In genomic region chr11:34814319-34814718, GRCm38 (mm10) we compare ENCODE assay signal across 17 mouse cellular contexts. TPM values are rescaled to one million over a fixed set of nuclear protein-coding genes. Genes with fewer than 3 reads are reported as not detected.
DNase-seq lines count a peak whose midpoint lies in the region; ATAC-seq and TF ChIP-seq lines count a peak whose summit lies in the region.
"Had no signal": no experiment of that assay in that cellular context is flagged by ENCODE, and none has a peak within 500 bp of the region (broad histone marks: within the 10 kb centered on the region; RNA-seq: fewer than 3 reads in every experiment).

No protein-coding gene starts in this region.

- H3K4me3 ChIP-seq in forebrain, embryonic 15.5 days, result no peak overlapping the region
- no peak overlapping the region for H3K4me3 ChIP-seq in forebrain, postnatal 0 days (ENCODE audit: low read depth, low read length)
- H3K4me3 ChIP-seq in hindbrain, embryonic 15.5 days, result no peak overlapping the region
- H3K4me3 ChIP-seq in hindbrain, embryonic 14.5 days (replicated peaks; ENCODE audit: low read length), result no peak overlapping the region
- H3K4me3 ChIP-seq: embryonic facial prominence, embryonic 13.5 days; embryonic facial prominence, embryonic 15.5 days; erythroblast, embryonic 14.5 days; forebrain, embryonic 10.5 days had no signal

- peak; percentile 41; the same call in 1 of the 2 replicates for ATAC-seq in forebrain, embryonic 15.5 days (replicated peaks)
- no peak for ATAC-seq in forebrain, postnatal 0 days
- ATAC-seq in hindbrain, embryonic 15.5 days (ENCODE audit: low FRiP score, low read depth), result peak; percentile 61
- no peak for ATAC-seq in hindbrain, embryonic 14.5 days (ENCODE audit: low FRiP score)

- 82% methylated on average over 6 of the region's 6 CpGs for WGBS in forebrain, embryonic 15.5 days
- 84% methylated on average over 6 of the region's 6 CpGs for WGBS in forebrain, postnatal 0 days
- 77% methylated on average over 6 of the region's 6 CpGs for WGBS in hindbrain, embryonic 15.5 days
- 79% methylated on average over 6 of the region's 6 CpGs for WGBS in hindbrain, embryonic 14.5 days

- no peak overlapping the region for H3K4me2 ChIP-seq in forebrain, embryonic 15.5 days (replicated peaks)
- no peak overlapping the region for H3K4me2 ChIP-seq in forebrain, postnatal 0 days (ENCODE audit: low read depth)
- H3K4me2 ChIP-seq in hindbrain, embryonic 15.5 days, result no peak overlapping the region
- H3K4me2 ChIP-seq in hindbrain, embryonic 14.5 days (replicated peaks), result no peak overlapping the region
- H3K4me2 ChIP-seq: embryonic facial prominence, embryonic 13.5 days; embryonic facial prominence, embryonic 15.5 days had no signal

- no peak for TF ChIP-seq CTCF in forebrain, postnatal 0 days (IDR thresholded peaks at IDR 0.05; ENCODE audit: low read depth)

- H3K27ac ChIP-seq in forebrain, embryonic 15.5 days (replicated peaks), result no peak overlapping the region
- no peak overlapping the region for H3K27ac ChIP-seq in forebrain, postnatal 0 days (ENCODE audit: low read depth, low read length)
- no peak overlapping the region for H3K27ac ChIP-seq in hindbrain, embryonic 15.5 days (replicated peaks)
- no peak overlapping the region for H3K27ac ChIP-seq in hindbrain, embryonic 14.5 days
- H3K27ac ChIP-seq: embryonic facial prominence, embryonic 13.5 days; embryonic facial prominence, embryonic 15.5 days; forebrain, embryonic 10.5 days had no signal

- H3K4me1 ChIP-seq in forebrain, embryonic 15.5 days, result no peaks in the 10 kb centered on the region
- no peaks in the 10 kb centered on the region for H3K4me1 ChIP-seq in forebrain, postnatal 0 days (ENCODE audit: insufficient read depth)
- H3K4me1 ChIP-seq in hindbrain, embryonic 15.5 days (replicated peaks), result no peaks in the 10 kb centered on the region
- H3K4me1 ChIP-seq in hindbrain, embryonic 14.5 days (replicated peaks; ENCODE audit: control insufficient read depth, insufficient read depth, low read length), result no peaks in the 10 kb centered on the region
- H3K4me1 ChIP-seq: embryonic facial prominence, embryonic 13.5 days; embryonic facial prominence, embryonic 15.5 days; forebrain, embryonic 10.5 days had no signal

- H3K9ac ChIP-seq in forebrain, embryonic 15.5 days (replicated peaks), result no peak overlapping the region
- H3K9ac ChIP-seq in forebrain, postnatal 0 days, result no peak overlapping the region
- no peak overlapping the region for H3K9ac ChIP-seq in hindbrain, embryonic 15.5 days
- no peak overlapping the region for H3K9ac ChIP-seq in hindbrain, embryonic 14.5 days
- H3K9ac ChIP-seq: embryonic facial prominence, embryonic 13.5 days; embryonic facial prominence, embryonic 15.5 days had no signal

- no peak for DNase-seq in forebrain, postnatal 0 days
- no peak for DNase-seq in hindbrain, embryonic 14.5 days (ENCODE audit: low spot score)
- DNase-seq in induced T-regulatory cell, adult 2 months (ENCODE audit: low read depth), result peak; percentile 25
- DNase-seq in layer of hippocampus, postnatal 25 days (ENCODE audit: extremely low spot score in 1 of 2, low spot score in 1 of 2), result no peak
- DNase-seq: adrenal gland, adult 2 months; adrenal gland, postnatal 10 days; adrenal gland, postnatal 25 days; cerebellum, adult 11 months; cerebellum, adult 8-10 months; cerebellum, adult 9-11 months; cerebellum, postnatal 36 days had no signal

- peaks cover 13% of the 10 kb centered on the region for H3K36me3 ChIP-seq in forebrain, embryonic 15.5 days
- no peaks in the 10 kb centered on the region for H3K36me3 ChIP-seq in forebrain, postnatal 0 days (ENCODE audit: insufficient read depth)
- no peaks in the 10 kb centered on the region for H3K36me3 ChIP-seq in hindbrain, embryonic 15.5 days
- no peaks in the 10 kb centered on the region for H3K36me3 ChIP-seq in hindbrain, embryonic 14.5 days (replicated peaks; ENCODE audit: control insufficient read depth, insufficient read depth)

- no peaks in the 10 kb centered on the region for H3K27me3 ChIP-seq in forebrain, embryonic 15.5 days
- H3K27me3 ChIP-seq in forebrain, postnatal 0 days (ENCODE audit: insufficient read depth, low read length), result no peaks in the 10 kb centered on the region
- H3K27me3 ChIP-seq in hindbrain, embryonic 15.5 days, result no peaks in the 10 kb centered on the region
- H3K27me3 ChIP-seq in hindbrain, embryonic 14.5 days (ENCODE audit: control insufficient read depth, insufficient read depth, low read length), result no peaks in the 10 kb centered on the region
- H3K27me3 ChIP-seq: embryonic facial prominence, embryonic 13.5 days; embryonic facial prominence, embryonic 15.5 days had no signal

- no peaks in the 10 kb centered on the region for H3K9me3 ChIP-seq in forebrain, embryonic 15.5 days
- H3K9me3 ChIP-seq in forebrain, postnatal 0 days (ENCODE audit: low read length), result no peaks in the 10 kb centered on the region
- no peaks in the 10 kb centered on the region for H3K9me3 ChIP-seq in hindbrain, embryonic 15.5 days
- no peaks in the 10 kb centered on the region for H3K9me3 ChIP-seq in hindbrain, embryonic 14.5 days (ENCODE audit: control insufficient read depth, low read length)
- H3K9me3 ChIP-seq: embryonic facial prominence, embryonic 13.5 days; embryonic facial prominence, embryonic 15.5 days; forebrain, embryonic 10.5 days had no signal

RNA-seq across cellular contexts. Expression of gene Spdl1, which starts 19.1 kb away (rescaled TPM):
- polyA plus RNA-seq in forebrain, embryonic 15.5 days (2015; fragmentation: Nextera tagmentation; extraction: Ambion mirVana), result 8.0 and 9.1 TPM in 2 replicates
- 2.0 and 3.7 TPM in 2 replicates for total RNA-seq in forebrain, postnatal 0 days (2014; rRNA removed)
- polyA plus RNA-seq in forebrain, postnatal 0 days (2015; fragmentation: Nextera tagmentation; extraction: Ambion mirVana), result 1.2 and 1.4 TPM in 2 replicates
- 3.6 and 4.7 TPM in 2 replicates for polyA plus RNA-seq in hindbrain, embryonic 15.5 days (2015; fragmentation: Nextera tagmentation; extraction: Ambion mirVana)
- 3.2 and 4.0 TPM in 2 replicates for polyA plus RNA-seq in hindbrain, embryonic 14.5 days (2014; fragmentation: Nextera tagmentation; extraction: Ambion mirVana)
- total RNA-seq in layer of hippocampus, postnatal 25 days (2021), result under 1 TPM; 0.52 to 0.57 TPM

RNA-seq across cellular contexts. Expression of gene Dock2, which starts 30.6 kb away (rescaled TPM):
- polyA plus RNA-seq in forebrain, embryonic 15.5 days (2015; fragmentation: Nextera tagmentation; extraction: Ambion mirVana), result 0.47 and 0.51 TPM in 2 replicates
- total RNA-seq in forebrain, postnatal 0 days (2014; rRNA removed), result 1.3 and 2.3 TPM in 2 replicates
- polyA plus RNA-seq in forebrain, postnatal 0 days (2015; fragmentation: Nextera tagmentation; extraction: Ambion mirVana), result 0.23 and 0.63 TPM in 2 replicates
- 0.51 and 0.54 TPM in 2 replicates for polyA plus RNA-seq in hindbrain, embryonic 15.5 days (2015; fragmentation: Nextera tagmentation; extraction: Ambion mirVana)
- polyA plus RNA-seq in hindbrain, embryonic 14.5 days (2014; fragmentation: Nextera tagmentation; extraction: Ambion mirVana), result 0.84 and 1.4 TPM in 2 replicates
- total RNA-seq in layer of hippocampus, postnatal 25 days (2021), result 1 to 10 TPM; 2.8 to 3.6 TPM

Comparison
In these comparisons a context has a peak if more than half of its experiments do, and no peak if none do; other contexts are left out.
1. ATAC-seq: peak in forebrain, embryonic 15.5 days (single experiment) and hindbrain, embryonic 15.5 days (single experiment); none in forebrain, postnatal 0 days (single experiment) and hindbrain, embryonic 14.5 days (single experiment).